Mouse (Mus musculus): ENCODE data around the gene Snapc3.
"Not testable (repeated sequence)": the region's sequence is repeated elsewhere in the genome, so short reads cannot be mapped to it uniquely, and the experiment has no call there.

Snapc3 gene

GRCm38 (mm10) chr4:83501037-83501430 lies 83.5 kb downstream of the Snapc3 start:
- no peak for DNase-seq

- DNase-seq, result no peak
Measured at GRCm38 (mm10) chr4:83509600-83509999, 92.1 kb downstream of the Snapc3 start.

GRCm38 (mm10) chr4:83511083-83511482 lies 93.6 kb downstream of the Snapc3 start:
- DNase-seq, result no peak

GRCm38 (mm10) chr4:83512217-83512616 lies 94.7 kb downstream of the Snapc3 start:
- DNase-seq, result no peak

GRCm38 (mm10) chr4:83512644-83513043 lies 95.1 kb downstream of the Snapc3 start:
- no peak for DNase-seq

GRCm38 (mm10) chr4:83514183-83514582 lies 96.7 kb downstream of the Snapc3 start:
- DNase-seq, result no peak

- no peak for DNase-seq
Measured at GRCm38 (mm10) chr4:83514976-83515669, 97.6 kb downstream of the Snapc3 start.

GRCm38 (mm10) chr4:83516144-83516543 lies 98.6 kb downstream of the Snapc3 start:
- DNase-seq, result not testable (repeated sequence)
